Mouse (Mus musculus): ENCODE results near the gene Tbl2.

Gene Tbl2

GRCm38 (mm10) chr5:135149053-135149819 lies at the start of gene Tbl2:
Tbl2 (plus strand) TSS chr5:135149657.
- DNase-seq = peak; percentile 97

- no peak for DNase-seq
These were observed 48.5 kb upstream of the Tbl2 start for GRCm38 (mm10) chr5:135100981-135101380.

GRCm38 (mm10) chr5:135103999-135104660 lies 45.3 kb upstream of the Tbl2 start:
- no peak for DNase-seq

- DNase-seq = peak; percentile 19
These were observed 42.6 kb upstream of the Tbl2 start for GRCm38 (mm10) chr5:135106758-135107256.

GRCm38 (mm10) chr5:135107521-135108501 lies 41.6 kb upstream of the Tbl2 start:
- peak; percentile 44 for DNase-seq

GRCm38 (mm10) chr5:135109017-135109416 lies 40.4 kb upstream of the Tbl2 start:
- no peak for DNase-seq

- no peak for DNase-seq
These were observed 40.0 kb upstream of the Tbl2 start for GRCm38 (mm10) chr5:135109426-135109825.

GRCm38 (mm10) chr5:135109976-135110375 lies 39.5 kb upstream of the Tbl2 start:
- DNase-seq = no peak

GRCm38 (mm10) chr5:135113782-135114181 lies 35.7 kb upstream of the Tbl2 start:
- no peak for DNase-seq

GRCm38 (mm10) chr5:135115241-135115640 lies 34.2 kb upstream of the Tbl2 start:
- no peak for DNase-seq

GRCm38 (mm10) chr5:135118589-135119081 lies 30.8 kb upstream of the Tbl2 start:
- peak; percentile 63 for DNase-seq

GRCm38 (mm10) chr5:135120753-135121152 lies 28.7 kb upstream of the Tbl2 start:
- no peak for DNase-seq

GRCm38 (mm10) chr5:135126121-135126520 lies 23.3 kb upstream of the Tbl2 start:
- DNase-seq = no peak

- DNase-seq = no peak
These were observed 21.8 kb upstream of the Tbl2 start for GRCm38 (mm10) chr5:135127669-135128068.

- DNase-seq = no peak
These were observed 19.7 kb upstream of the Tbl2 start for GRCm38 (mm10) chr5:135129747-135130146.

GRCm38 (mm10) chr5:135133736-135134405 lies 15.6 kb upstream of the Tbl2 start:
- no peak for DNase-seq

- no peak for DNase-seq
These were observed 14.9 kb upstream of the Tbl2 start for GRCm38 (mm10) chr5:135134534-135134933.

- DNase-seq = no peak
These were observed 9.6 kb upstream of the Tbl2 start for GRCm38 (mm10) chr5:135139881-135140280.

GRCm38 (mm10) chr5:135144469-135144868 lies 5.0 kb upstream of the Tbl2 start:
- DNase-seq = no peak

- no peak for DNase-seq
These were observed 3.9 kb upstream of the Tbl2 start for GRCm38 (mm10) chr5:135145532-135145931.

GRCm38 (mm10) chr5:135145955-135146354 lies 3.5 kb upstream of the Tbl2 start:
- DNase-seq = no peak

- no peak for DNase-seq
These were observed 773 bp upstream of the Tbl2 start for GRCm38 (mm10) chr5:135148715-135149052.

Data from cerebellum, adult 8-10 months (tissue).